Mouse (Mus musculus): ENCODE results near the gene Ilvbl. TPM values are rescaled to one million over a fixed set of nuclear protein-coding genes. Genes with fewer than 3 reads are reported as not detected.
A peak's percentile ranks its signal among the peaks of the same experiment; 100 is the strongest.
"Not testable (repeated sequence)": the region's sequence is repeated elsewhere in the genome, so short reads cannot be mapped to it uniquely, and the experiment has no call there.

The Ilvbl gene
- polyA plus RNA-seq, 2 experiments from 2014 or later = 62.9 to 71.6 TPM

DNA sequence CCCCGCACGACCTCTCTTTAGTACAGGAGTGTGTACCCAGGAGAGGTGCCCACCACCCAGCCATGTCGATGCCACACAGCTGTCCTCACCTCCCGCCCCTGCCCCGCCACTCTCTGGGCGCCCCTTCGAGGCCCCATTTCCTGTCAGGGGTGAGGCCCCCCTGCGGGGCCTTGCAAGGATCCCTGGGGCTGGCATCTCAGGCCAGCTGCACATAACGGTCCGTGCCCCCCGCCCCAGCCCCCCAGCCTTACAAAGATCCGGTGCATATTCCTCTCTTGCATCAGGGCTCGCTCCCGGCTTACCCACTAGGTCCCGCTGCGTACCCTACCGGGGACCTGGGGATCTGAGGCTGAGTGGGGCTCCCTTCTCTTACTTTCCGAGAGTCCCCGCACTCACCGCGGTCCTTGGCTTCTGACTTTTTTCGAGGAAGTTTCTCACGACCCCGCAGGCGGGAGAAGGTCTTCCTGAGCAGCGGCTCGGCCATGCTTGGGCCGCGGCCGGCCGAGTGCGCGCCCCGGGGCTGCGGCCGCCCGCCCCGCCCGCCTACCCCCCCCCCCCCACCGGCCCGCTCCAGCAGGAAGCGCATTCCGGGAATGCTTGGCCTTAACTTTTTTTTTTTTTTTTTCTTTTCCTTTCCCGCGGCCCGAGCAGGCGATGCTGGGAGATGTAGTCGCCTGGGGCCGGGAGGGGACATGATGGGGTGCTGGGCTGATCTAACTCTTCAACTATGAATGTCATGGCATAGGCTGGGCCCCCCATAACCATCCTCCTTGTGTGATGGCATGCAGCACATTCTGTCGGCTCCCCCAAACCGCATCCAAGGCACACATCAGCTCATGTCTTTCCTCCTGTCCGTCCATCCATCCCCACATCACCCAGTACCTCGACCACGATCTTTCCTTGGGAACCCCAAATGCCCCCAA lies 17.5 kb downstream of the Ilvbl start, which contains the start of gene Syde1:
Syde1 (minus strand) TSS at position 559 of the 923 bp plus-strand sequence.
- ATAC-seq = peak; percentile 15

DNA sequence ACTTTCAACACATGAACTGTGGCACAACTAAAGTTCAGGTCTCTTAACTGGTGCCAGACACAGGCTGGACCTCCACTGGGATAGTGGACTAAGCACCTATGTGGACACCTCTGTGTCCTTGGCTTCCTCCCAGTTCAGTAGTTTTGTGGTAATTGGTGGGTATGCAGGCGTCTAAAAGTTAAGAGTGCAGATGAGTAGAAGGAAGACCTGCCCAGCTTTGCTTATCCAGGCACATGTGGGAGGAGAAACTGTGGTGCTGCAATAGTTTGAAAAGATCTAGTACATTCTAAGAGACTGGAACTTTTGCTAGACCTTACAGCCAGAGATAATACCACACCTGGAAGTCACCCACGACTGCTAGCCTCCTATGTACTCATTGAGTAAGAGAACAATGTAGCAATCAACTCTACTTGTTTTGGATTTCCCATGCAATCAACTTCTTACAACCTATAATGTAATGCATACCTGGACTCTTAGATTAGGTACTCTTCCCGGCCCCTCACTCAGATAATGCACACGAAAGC lies 18.8 kb downstream of the Ilvbl start:
- ATAC-seq = no peak

DNA sequence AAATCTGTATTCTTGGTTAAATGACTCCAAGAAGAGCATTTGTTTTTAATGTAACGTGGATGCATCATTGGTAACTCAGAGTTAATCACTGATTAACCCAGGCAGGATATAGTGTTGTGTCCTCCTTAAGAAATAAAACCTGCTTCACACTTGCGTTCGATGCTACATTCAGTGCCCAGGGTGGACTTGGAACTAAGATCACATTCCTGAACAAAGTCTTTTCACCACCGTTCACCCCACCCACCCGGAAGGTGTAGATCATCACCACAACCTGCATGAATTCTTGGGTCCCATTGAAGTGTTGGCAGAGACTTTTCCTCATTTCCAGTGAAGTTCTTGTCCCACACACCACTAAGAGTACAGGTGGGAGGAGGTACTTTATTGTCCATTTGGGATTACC lies 19.6 kb downstream of the Ilvbl start:
- no peak for ATAC-seq

DNA sequence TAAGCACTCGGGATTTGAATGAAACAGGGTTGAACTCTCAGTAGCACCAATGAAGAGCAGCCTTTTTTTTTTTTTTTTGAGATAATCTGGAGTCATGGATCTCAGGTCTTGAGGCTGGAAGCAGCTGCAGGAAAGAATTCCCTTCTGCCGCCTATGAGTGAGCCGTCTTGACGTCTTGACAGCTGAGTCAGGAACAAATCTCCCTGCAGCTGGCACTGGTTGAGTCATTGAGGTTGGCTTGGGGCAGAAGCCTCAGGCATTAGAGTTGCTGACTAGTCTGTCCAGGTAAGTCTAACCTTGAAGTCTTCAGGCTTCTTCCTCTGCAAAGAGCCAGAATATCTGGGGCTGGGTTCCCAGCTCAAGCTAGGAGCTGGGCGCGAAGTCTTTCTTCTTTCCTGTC lies 20.0 kb downstream of the Ilvbl start:
- peak; percentile 6 for ATAC-seq

- ATAC-seq = peak; percentile 82
Measured at GRCm38 (mm10) chr10:78594566-78594965, 20.4 kb downstream of the Ilvbl start.

- no peak for ATAC-seq
Measured at GRCm38 (mm10) chr10:78599865-78600264, 25.7 kb downstream of the Ilvbl start.

DNA sequence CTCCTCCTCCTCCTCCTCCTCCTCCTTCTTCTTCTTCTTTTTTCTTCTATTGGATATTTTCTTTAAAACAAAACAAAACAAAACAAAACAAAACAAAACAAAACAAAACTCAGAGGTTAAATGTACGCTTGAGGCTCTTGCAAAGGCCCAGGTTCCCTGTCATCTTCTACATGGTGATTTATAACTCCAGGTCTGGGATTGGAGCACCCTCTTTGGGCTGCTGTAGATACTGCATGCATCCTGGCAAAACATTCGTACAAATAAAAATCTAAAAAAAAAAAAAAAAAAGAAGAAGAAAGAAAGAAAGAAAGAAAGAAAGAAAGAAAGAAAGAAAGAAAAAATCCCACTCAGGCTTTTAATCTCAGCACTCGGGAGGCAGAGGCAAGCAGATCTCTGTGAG lies 30.9 kb downstream of the Ilvbl start:
- ATAC-seq = peak; percentile 83

DNA sequence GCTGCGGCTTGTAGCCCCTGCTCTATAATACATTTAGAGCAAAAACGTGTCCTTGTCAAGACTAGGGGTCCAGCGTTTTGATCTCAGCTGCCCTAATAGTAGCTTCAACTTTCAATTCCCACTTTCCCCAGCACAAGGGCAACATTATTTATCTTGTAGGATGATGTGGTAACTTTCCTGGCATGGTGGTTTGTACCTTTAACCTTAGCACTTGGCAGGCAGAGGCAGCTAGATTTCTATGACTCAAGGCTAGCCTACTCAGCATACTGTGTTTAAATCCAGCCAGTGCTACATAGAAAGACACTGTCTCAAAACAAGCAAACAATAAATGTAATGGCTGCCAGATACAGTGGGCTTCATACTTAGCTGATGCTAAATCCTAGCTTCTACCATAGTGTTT lies 33.5 kb downstream of the Ilvbl start:
- no peak for ATAC-seq

DNA sequence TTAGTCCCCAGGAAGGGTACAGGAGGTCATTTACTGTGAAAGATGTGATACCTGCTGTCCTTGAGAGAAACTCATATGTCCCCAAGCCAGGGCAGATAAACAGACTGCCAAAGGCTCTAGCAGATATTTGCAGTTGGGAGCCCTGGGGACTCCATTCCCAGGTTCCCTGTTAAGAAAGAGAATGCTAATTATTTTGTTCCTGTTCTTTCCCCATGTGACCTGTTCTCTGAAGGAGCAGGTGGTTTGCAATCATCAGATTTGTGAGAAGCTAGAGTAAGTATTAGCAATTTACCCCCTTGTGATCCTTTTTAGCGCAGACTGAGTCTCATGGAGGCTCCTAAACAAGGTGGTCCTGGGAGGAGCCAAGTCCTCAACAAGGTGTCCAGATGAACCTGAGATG lies 43.8 kb downstream of the Ilvbl start, which contains the start of gene Olfr1357:
Olfr1357 (minus strand) TSS at position 101 of the 400 bp plus-strand sequence.
- ATAC-seq = no peak

DNA sequence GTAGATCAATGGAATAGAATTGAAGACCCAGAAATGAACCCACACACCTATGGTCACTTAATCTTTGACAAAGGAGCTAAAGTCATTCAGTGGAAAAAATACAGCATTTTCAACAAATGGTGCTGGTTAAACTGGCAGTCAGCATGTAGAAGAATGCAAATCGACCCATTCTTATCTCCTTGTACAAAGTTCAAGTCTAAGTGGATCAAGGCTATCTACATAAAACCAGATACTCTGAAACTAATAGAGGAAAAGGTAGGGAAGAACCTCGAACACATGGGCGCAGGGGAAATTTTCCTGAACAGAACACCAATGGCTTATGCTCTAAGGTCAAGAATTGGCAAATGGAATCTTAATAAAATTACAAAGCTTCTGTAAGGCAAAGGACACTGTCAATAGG lies 49.0 kb downstream of the Ilvbl start:
- not testable (repeated sequence) for ATAC-seq

DNA sequence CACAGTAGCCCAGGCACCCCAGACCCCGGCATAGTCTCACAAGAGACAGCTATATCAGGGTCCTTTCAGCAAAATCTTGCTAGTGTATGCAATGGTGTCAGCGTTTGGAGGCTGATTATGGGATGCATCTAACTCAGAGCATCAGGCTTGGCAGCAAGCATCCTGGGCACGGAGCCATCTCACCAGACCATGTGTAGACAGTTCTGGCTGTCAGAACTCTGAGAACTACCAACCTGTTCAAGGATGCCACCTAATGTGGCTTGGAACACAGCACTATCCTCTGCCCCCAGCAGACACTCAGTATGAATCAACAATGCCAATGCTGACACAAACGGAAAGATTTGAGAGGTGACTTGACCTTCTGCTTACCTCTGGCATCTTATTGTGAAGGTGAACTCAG lies 56.0 kb downstream of the Ilvbl start:
- ATAC-seq = no peak

GRCm38 (mm10) chr10:78632311-78632710 lies 58.2 kb downstream of the Ilvbl start:
- ATAC-seq = no peak

Other genes starting within 250 kb of the Ilvbl start
- gene Agpat3, start 221.9 kb upstream of the Ilvbl start, polyA plus RNA-seq (2017; shearing (Covaris generic)) = 100 to 1,000 TPM in 1 of 2 experiments, 10 to 100 TPM in 1; 88.9 to 102 TPM
- 100 to 1,000 TPM in 1 of 2 experiments, 10 to 100 TPM in 1; 92.2 to 124 TPM for gene Rrp1, start 161.3 kb upstream of the Ilvbl start, polyA plus RNA-seq (2017; shearing (Covaris generic))
- 100 to 1,000 TPM; 166 to 179 TPM for gene Cstb, start 148.7 kb upstream of the Ilvbl start, polyA plus RNA-seq (2017; shearing (Covaris generic))
- 1 to 10 TPM; 5.7 to 8.5 TPM for gene Pdxk, start 109.4 kb upstream of the Ilvbl start, polyA plus RNA-seq (2017; shearing (Covaris generic))
- gene Olfr1358, start 56.9 kb upstream of the Ilvbl start, polyA plus RNA-seq (2017; shearing (Covaris generic)) = not detected
- 1 to 10 TPM in 1 of 2 experiments, under 1 TPM in 1; 0.46 to 1.1 TPM for gene Syde1, start 17.6 kb downstream of the Ilvbl start, polyA plus RNA-seq (2017; shearing (Covaris generic))
- not detected for gene Olfr1357, start 43.7 kb downstream of the Ilvbl start, polyA plus RNA-seq (2017; shearing (Covaris generic))
- gene Casp14, start 143.9 kb downstream of the Ilvbl start, polyA plus RNA-seq (2017; shearing (Covaris generic)) = not detected
- gene Ccdc105, start 178.7 kb downstream of the Ilvbl start, polyA plus RNA-seq (2017; shearing (Covaris generic)) = not detected
- gene Slc1a6, start 206.2 kb downstream of the Ilvbl start, polyA plus RNA-seq (2017; shearing (Covaris generic)) = not detected

All from activated CD4-positive, CD25-positive, alpha-beta regulatory T cell, adult 4 months (primary cell).